Mouse (Mus musculus) liver, adult 2 months (tissue): ENCODE measurements at regions not wholly inside any gene's neighbourhood (a gene's known extent, or its start where the extent isn't known, plus 50 kb on each side); places are given as distances from the start of the nearest gene placed in this dataset.

Experiments used
- CTCF ChIP-seq: fragments of 200-500 bp; IDR thresholded peaks from 2 replicates; pipeline ENCODE4 v1.5.1; 2011; ENCODE audit warnings: low read depth, low read length, control low read depth
- POLR2A ChIP-seq: fragments of 200-500 bp; IDR thresholded peaks from 2 replicates; pipeline ENCODE4 v1.6.1; 2011; ENCODE audit warnings: low read length, control low read depth; ENCODE audit not compliant: insufficient read depth; ENCODE audit errors: extremely low read depth

- no peak for TF ChIP-seq POLR2A
- no peak for TF ChIP-seq CTCF
These were observed 325.7 kb upstream of the Runx1 start for GRCm38 (mm10) chr16:93151652-93152051.
